Mouse (Mus musculus) embryonic facial prominence, embryonic 12.5 days (tissue): Measurements from ENCODE around the gene Abhd14b. TPM values are rescaled to one million over a fixed set of nuclear protein-coding genes. Genes with fewer than 3 reads are reported as not detected.

Experiments used
- ATAC-seq: fragments of 200-750 bp; cut with Nextera tagmentation; 2 replicates; pipeline ENCODE4 v1.8.0; 2017; ENCODE audit not compliant: insufficient number of reproducible peaks, insufficient read depth, low FRiP score, low TSS enrichment
- H3K27ac ChIP-seq: fragments of 300-500 bp; sonication (generic); 2 replicates; pipeline ENCODE4 v1.5.1; 2016; ENCODE audit warnings: mild to moderate bottlenecking
- H3K27me3 ChIP-seq: fragments of 300-500 bp; sonication (generic); 2 replicates; pipeline ENCODE4 v1.6.1; 2016; ENCODE audit warnings: mild to moderate bottlenecking, moderate library complexity
- H3K36me3 ChIP-seq: fragments of 300-500 bp; sonication (generic); 2 replicates; pipeline ENCODE4 v1.6.1; 2016; ENCODE audit warnings: mild to moderate bottlenecking
- H3K4me1 ChIP-seq: fragments of 300-500 bp; sonication (generic); 2 replicates; pipeline ENCODE4 v1.6.1; 2016
- H3K4me2 ChIP-seq: fragments of 300-500 bp; sonication (generic); replicated peaks from 2 replicates; pipeline ENCODE4 v1.6.1; 2016; ENCODE audit warnings: mild to moderate bottlenecking, moderate library complexity
- H3K4me3 ChIP-seq: fragments of 300-500 bp; sonication (generic); 2 replicates; pipeline ENCODE4 v1.5.1; 2016; ENCODE audit warnings: mild to moderate bottlenecking
- H3K9ac ChIP-seq: fragments of 300-500 bp; sonication (generic); 2 replicates; pipeline ENCODE4 v1.6.1; 2016; ENCODE audit warnings: mild to moderate bottlenecking, moderate library complexity
- H3K9me3 ChIP-seq: fragments of 300-500 bp; sonication (generic); 2 replicates; pipeline ENCODE4 v1.6.1; 2016; ENCODE audit warnings: mild to moderate bottlenecking, moderate library complexity
- WGBS: fragments of 180-500 bp; shearing (Covaris S2); methylation state at CpG from one replicate; pipeline ENCODE4 v1.1.7; 2016; 5-methylcytosine and 5-hydroxymethylcytosine counted together
- polyA plus RNA-seq: library from polyadenylated mRNA; unstranded; fragments of >200 nt; fragmentation: Nextera tagmentation; extraction: Ambion mirVana; gene quantifications from 2 replicates; pipeline ENCODE4 v1.2.1, GENCODE M21; 2016

The Abhd14b gene
- polyA plus RNA-seq, 1 experiment from 2014 or later: 12.5 TPM

GRCm38 (mm10) chr9:106433389-106433788, 13.9 kb upstream of the Abhd14b start:
- Histone ChIP-seq H3K36me3 (peaks cover 43% of the 10 kb centered on the region), H3K9ac (no peak overlapping the region; the same call in 1 of the 2 replicates), H3K4me3 (no peak overlapping the region), H3K4me2 (no peak overlapping the region), H3K4me1 (peaks cover 23% of the 10 kb centered on the region), H3K27ac (no peak overlapping the region), H3K27me3 (no peaks in the 10 kb centered on the region), H3K9me3 (no peaks in the 10 kb centered on the region)
- ATAC-seq: no peak
- WGBS: 69% methylated on average over 7 of the region's 7 CpGs

- H3K9me3 ChIP-seq: no peaks in the 10 kb centered on the region
- 0 out of 2 replicates have a peak overlapping the region, but pooled peaks have one; percentile 5 for H3K9ac ChIP-seq
- peaks cover 38% of the 10 kb centered on the region for H3K36me3 ChIP-seq
- 78% methylated on average over 9 of the region's 9 CpGs for WGBS
- no peak overlapping the region for H3K4me3 ChIP-seq
- H3K4me1 ChIP-seq: peaks cover 22% of the 10 kb centered on the region
- H3K27ac ChIP-seq: no peak overlapping the region
- H3K4me2 ChIP-seq: 0 out of 2 replicates have a peak overlapping the region, but pooled peaks have one; percentile 70
- H3K27me3 ChIP-seq: no peaks in the 10 kb centered on the region
- no peak for ATAC-seq
Measured at GRCm38 (mm10) chr9:106436566-106436965, 10.7 kb upstream of the Abhd14b start.

- Histone ChIP-seq H3K4me1 (peaks cover 24% of the 10 kb centered on the region), H3K4me2 (no peak overlapping the region), H3K27me3 (no peaks in the 10 kb centered on the region), H3K36me3 (0 out of 2 replicates have a peak, but pooled peaks cover 5% of the 10 kb centered on the region), H3K9me3 (no peaks in the 10 kb centered on the region), H3K4me3 (no peak overlapping the region), H3K27ac (no peak overlapping the region), H3K9ac (no peak overlapping the region)
- 82% methylated on average over 5 of the region's 5 CpGs for WGBS
- no peak for ATAC-seq
Measured at GRCm38 (mm10) chr9:106442680-106443079, 4.6 kb upstream of the Abhd14b start.

GRCm38 (mm10) chr9:106444836-106445235, 2.4 kb upstream of the Abhd14b start:
- ATAC-seq: no peak
- no peaks in the 10 kb centered on the region for H3K27me3 ChIP-seq
- H3K9me3 ChIP-seq: no peaks in the 10 kb centered on the region
- no peak overlapping the region for H3K27ac ChIP-seq
- H3K4me1 ChIP-seq: peaks cover 33% of the 10 kb centered on the region
- no peak overlapping the region for H3K4me3 ChIP-seq
- no peak overlapping the region for H3K4me2 ChIP-seq
- 66% methylated on average over 4 of the region's 4 CpGs for WGBS
- 0 out of 2 replicates have a peak, but pooled peaks cover 5% of the 10 kb centered on the region for H3K36me3 ChIP-seq
- no peak overlapping the region for H3K9ac ChIP-seq

- peak overlapping the region; percentile 25; the same call in 1 of the 2 replicates for H3K9ac ChIP-seq
- H3K9me3 ChIP-seq: no peaks in the 10 kb centered on the region
- H3K36me3 ChIP-seq: 0 out of 2 replicates have a peak, but pooled peaks cover 3% of the 10 kb centered on the region
- ATAC-seq: no peak
- H3K4me3 ChIP-seq: peak overlapping the region; percentile 46
- H3K4me2 ChIP-seq: peak overlapping the region; percentile 82
- peak overlapping the region; percentile 77 for H3K27ac ChIP-seq
- WGBS: 40% methylated on average over 9 of the region's 9 CpGs
- H3K27me3 ChIP-seq: no peaks in the 10 kb centered on the region
- H3K4me1 ChIP-seq: peaks cover 64% of the 10 kb centered on the region
Measured at GRCm38 (mm10) chr9:106447951-106448350, 692 bp downstream of the Abhd14b start.

GRCm38 (mm10) chr9:106448498-106449031, 1.3 kb downstream of the Abhd14b start:
- Histone ChIP-seq H3K36me3 (0 out of 2 replicates have a peak, but pooled peaks cover 3% of the 10 kb centered on the region), H3K4me2 (peak overlapping the region; percentile 82), H3K27ac (peak overlapping the region; percentile 77), H3K4me1 (peaks cover 68% of the 10 kb centered on the region), H3K27me3 (no peaks in the 10 kb centered on the region), H3K9ac (peak overlapping the region; percentile 64), H3K4me3 (peak overlapping the region; percentile 46), H3K9me3 (no peaks in the 10 kb centered on the region)
- no peak for ATAC-seq
- WGBS: 2% methylated on average over 23 of the region's 23 CpGs

GRCm38 (mm10) chr9:106449947-106450346, 2.7 kb downstream of the Abhd14b start:
- Histone ChIP-seq H3K4me3 (no peak overlapping the region), H3K4me2 (peak overlapping the region; percentile 23), H3K9ac (no peak overlapping the region), H3K27ac (peak overlapping the region; percentile 66), H3K27me3 (no peaks in the 10 kb centered on the region), H3K36me3 (0 out of 2 replicates have a peak, but pooled peaks cover 3% of the 10 kb centered on the region), H3K4me1 (peaks cover 72% of the 10 kb centered on the region), H3K9me3 (no peaks in the 10 kb centered on the region)
- no peak for ATAC-seq
- 92% methylated on average over 8 of the region's 8 CpGs for WGBS

- Histone ChIP-seq H3K4me1 (peaks cover 75% of the 10 kb centered on the region), H3K9ac (no peak overlapping the region), H3K36me3 (no peaks in the 10 kb centered on the region), H3K9me3 (no peaks in the 10 kb centered on the region), H3K4me2 (peak overlapping the region; percentile 23), H3K4me3 (no peak overlapping the region), H3K27me3 (no peaks in the 10 kb centered on the region), H3K27ac (peak overlapping the region; percentile 66)
- ATAC-seq: no peak
- WGBS: 4% methylated on average over 9 of the region's 9 CpGs
Measured at GRCm38 (mm10) chr9:106450661-106451060, 3.4 kb downstream of the Abhd14b start.

GRCm38 (mm10) chr9:106451298-106451697, 4.0 kb downstream of the Abhd14b start:
- H3K4me2 ChIP-seq: peak overlapping the region; percentile 23
- no peaks in the 10 kb centered on the region for H3K9me3 ChIP-seq
- no peaks in the 10 kb centered on the region for H3K27me3 ChIP-seq
- peaks cover 75% of the 10 kb centered on the region for H3K4me1 ChIP-seq
- ATAC-seq: no peak
- 64% methylated on average over 11 of the region's 11 CpGs for WGBS
- no peak overlapping the region for H3K4me3 ChIP-seq
- H3K36me3 ChIP-seq: no peaks in the 10 kb centered on the region
- no peak overlapping the region for H3K9ac ChIP-seq
- H3K27ac ChIP-seq: peak overlapping the region; percentile 66

- WGBS: 59% methylated on average over 2 of the region's 2 CpGs
- no peak for ATAC-seq
- Histone ChIP-seq H3K9me3 (no peaks in the 10 kb centered on the region), H3K27ac (no peak overlapping the region; the same call in 1 of the 2 replicates), H3K4me2 (peak overlapping the region; percentile 98), H3K36me3 (no peaks in the 10 kb centered on the region), H3K4me1 (peaks cover 80% of the 10 kb centered on the region), H3K9ac (no peak overlapping the region), H3K4me3 (no peak overlapping the region; the same call in 1 of the 2 replicates), H3K27me3 (no peaks in the 10 kb centered on the region)
Measured at GRCm38 (mm10) chr9:106451899-106452298, 4.6 kb downstream of the Abhd14b start.

- H3K9ac ChIP-seq: peak overlapping the region; percentile 4; the same call in 1 of the 2 replicates
- no peaks in the 10 kb centered on the region for H3K27me3 ChIP-seq
- 24% methylated on average over 6 of the region's 6 CpGs for WGBS
- peak overlapping the region; percentile 98 for H3K4me2 ChIP-seq
- peak overlapping the region; percentile 96 for H3K27ac ChIP-seq
- peaks cover 81% of the 10 kb centered on the region for H3K4me1 ChIP-seq
- ATAC-seq: no peak
- H3K9me3 ChIP-seq: no peaks in the 10 kb centered on the region
- peak overlapping the region; percentile 80; the same call in 1 of the 2 replicates for H3K4me3 ChIP-seq
- no peaks in the 10 kb centered on the region for H3K36me3 ChIP-seq
Measured at GRCm38 (mm10) chr9:106452351-106452750, 5.1 kb downstream of the Abhd14b start.

- H3K9me3 ChIP-seq: no peaks in the 10 kb centered on the region
- no peak for ATAC-seq
- peaks cover 83% of the 10 kb centered on the region for H3K4me1 ChIP-seq
- peak overlapping the region; percentile 98 for H3K4me2 ChIP-seq
- peak overlapping the region; percentile 86 for H3K9ac ChIP-seq
- H3K4me3 ChIP-seq: peak overlapping the region; percentile 80
- H3K36me3 ChIP-seq: no peaks in the 10 kb centered on the region
- H3K27me3 ChIP-seq: no peaks in the 10 kb centered on the region
- peak overlapping the region; percentile 96 for H3K27ac ChIP-seq
- 0% methylated on average over 7 of the region's 7 CpGs for WGBS
Measured at GRCm38 (mm10) chr9:106452821-106453220, 5.6 kb downstream of the Abhd14b start.
